Mouse (Mus musculus): ENCODE results near the gene Zdhhc24. TPM values are rescaled to one million over a fixed set of nuclear protein-coding genes. Genes with fewer than 3 reads are reported as not detected.

Zdhhc24 gene
- polyA plus RNA-seq, 1 experiment from 2014 or later = 10.6 TPM

DNA sequence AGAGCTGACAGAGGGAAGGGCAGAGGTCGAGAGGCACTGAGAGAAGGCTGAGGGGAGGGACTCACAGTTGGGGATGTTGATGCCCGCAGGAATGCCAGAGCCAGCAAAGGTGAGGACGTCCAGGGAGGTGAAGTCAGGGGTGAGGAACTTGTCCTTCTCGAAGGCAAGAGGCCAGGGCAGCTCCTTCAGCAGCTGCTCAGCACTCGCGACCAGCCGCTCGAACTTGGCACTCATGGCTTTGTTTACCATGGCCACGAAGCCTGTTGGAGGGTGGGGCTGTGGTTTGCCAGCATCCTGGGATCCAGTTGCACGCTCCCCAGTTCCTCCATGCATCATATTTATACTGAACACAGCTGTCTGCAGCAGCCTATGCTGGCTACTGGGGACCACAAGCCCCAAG is 38.4 kb downstream of the Zdhhc24 start:
- Histone ChIP-seq H3K4me3 (ENCODE audit: low read depth, low read length) (no peak overlapping the region), H3K4me2 (ENCODE audit: low read depth, low read length) (no peak overlapping the region), H3K36me3 (ENCODE audit: control insufficient read depth, insufficient read depth) (peaks cover 44% of the 10 kb centered on the region), H3K9me3 (replicated peaks; ENCODE audit: control insufficient read depth, low read length) (no peaks in the 10 kb centered on the region), H3K27me3 (ENCODE audit: control insufficient read depth, insufficient read depth, low read depth, low read length) (no peaks in the 10 kb centered on the region), H3K9ac (ENCODE audit: low read depth, low read length) (no peak overlapping the region), H3K27ac (ENCODE audit: low read length) (no peak overlapping the region), H3K4me1 (ENCODE audit: control insufficient read depth, low read depth, low read length) (no peaks in the 10 kb centered on the region; the same call in 1 of the 2 replicates)
- no peak for ATAC-seq (ENCODE audit: low read depth)
- WGBS (ENCODE audit: insufficient replicate concordance) = 84% methylated on average over 10 of the region's 10 CpGs

DNA sequence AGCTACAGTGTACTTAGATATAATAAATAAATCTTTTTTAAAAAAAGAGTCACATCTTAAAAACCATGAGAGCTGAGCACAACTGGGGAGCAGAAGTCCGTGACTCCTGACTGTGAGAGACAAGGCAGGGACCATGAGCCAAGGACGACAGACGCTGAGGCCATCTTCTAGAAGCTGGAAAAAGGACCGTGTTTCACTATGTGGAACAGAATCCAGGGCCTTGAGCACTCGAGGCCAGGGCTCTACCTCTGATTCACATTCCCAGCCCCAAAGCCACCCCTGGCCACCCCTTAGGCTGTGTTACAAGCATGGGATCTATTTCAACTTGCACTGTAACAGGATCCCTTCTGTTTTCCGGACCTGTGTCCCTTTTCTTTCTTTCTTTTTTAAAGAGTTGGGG is 41.2 kb downstream of the Zdhhc24 start:
- Histone ChIP-seq H3K9me3 (replicated peaks; ENCODE audit: control insufficient read depth, low read length) (no peaks in the 10 kb centered on the region), H3K36me3 (ENCODE audit: control insufficient read depth, insufficient read depth) (peaks cover 39% of the 10 kb centered on the region), H3K4me1 (ENCODE audit: control insufficient read depth, low read depth, low read length) (no peaks in the 10 kb centered on the region), H3K27ac (ENCODE audit: low read length) (no peak overlapping the region), H3K9ac (ENCODE audit: low read depth, low read length) (no peak overlapping the region), H3K4me3 (ENCODE audit: low read depth, low read length) (no peak overlapping the region), H3K4me2 (ENCODE audit: low read depth, low read length) (no peak overlapping the region), H3K27me3 (ENCODE audit: control insufficient read depth, insufficient read depth, low read depth, low read length) (no peaks in the 10 kb centered on the region)
- 74% methylated on average over 6 of the region's 6 CpGs for WGBS (ENCODE audit: insufficient replicate concordance)
- ATAC-seq (ENCODE audit: low read depth) = no peak

DNA sequence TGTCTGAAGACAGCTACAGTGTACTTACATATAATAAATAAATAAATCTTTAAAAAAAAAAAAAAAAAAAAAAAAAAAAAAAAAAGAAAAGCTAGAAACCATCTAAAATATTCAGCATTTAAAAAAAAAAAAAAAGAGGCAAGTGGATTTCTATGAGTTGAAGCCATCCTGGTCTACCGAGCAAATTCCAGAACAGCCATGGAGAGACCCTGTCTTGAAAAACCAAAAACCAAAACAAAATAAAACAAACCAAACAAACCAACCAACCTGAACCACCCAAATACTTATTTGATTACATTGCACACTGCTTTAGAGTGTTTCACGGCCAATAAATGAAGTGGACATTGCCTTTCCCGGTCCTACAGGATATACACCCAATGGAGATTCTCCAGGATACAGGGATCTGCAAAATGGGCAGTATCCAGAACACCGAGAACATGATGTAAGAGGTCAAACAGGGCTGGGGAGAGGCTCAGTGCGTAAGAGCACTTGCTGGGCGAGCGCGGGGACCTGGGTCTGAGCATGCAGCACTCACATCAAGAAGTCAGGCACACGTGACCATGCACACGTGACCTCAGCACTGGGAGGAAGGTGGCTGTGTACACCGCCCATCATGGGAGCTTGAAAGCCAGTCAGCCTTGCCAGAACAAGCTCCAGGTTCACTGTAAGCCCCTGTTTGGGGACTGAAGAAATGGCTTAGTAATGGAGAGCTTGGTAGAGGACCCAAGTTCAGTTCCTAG is 46.8 kb downstream of the Zdhhc24 start:
- ATAC-seq (ENCODE audit: low read depth) = no peak
- no peak overlapping the region for H3K4me2 ChIP-seq (ENCODE audit: low read depth, low read length)
- no peak overlapping the region for H3K27ac ChIP-seq (ENCODE audit: low read length)
- no peaks in the 10 kb centered on the region for H3K27me3 ChIP-seq (ENCODE audit: control insufficient read depth, insufficient read depth, low read depth, low read length)
- H3K9me3 ChIP-seq (replicated peaks; ENCODE audit: control insufficient read depth, low read length) = no peaks in the 10 kb centered on the region
- H3K4me3 ChIP-seq (ENCODE audit: low read depth, low read length) = no peak overlapping the region
- H3K4me1 ChIP-seq (ENCODE audit: control insufficient read depth, low read depth, low read length) = peaks cover 16% of the 10 kb centered on the region
- peaks cover 14% of the 10 kb centered on the region; the same call in 1 of the 2 replicates for H3K36me3 ChIP-seq (ENCODE audit: control insufficient read depth, insufficient read depth)
- WGBS (ENCODE audit: insufficient replicate concordance) = 87% methylated on average over 11 of the region's 11 CpGs
- H3K9ac ChIP-seq (ENCODE audit: low read depth, low read length) = no peak overlapping the region

GRCm38 (mm10) chr19:4927904-4928531 is 49.5 kb downstream of the Zdhhc24 start, which contains the start of gene Dpp3:
Gene Dpp3 (minus strand): TSS chr19:4928287.
- H3K4me1 ChIP-seq (ENCODE audit: control insufficient read depth, low read depth, low read length) = peaks cover 16% of the 10 kb centered on the region
- H3K27me3 ChIP-seq (ENCODE audit: control insufficient read depth, insufficient read depth, low read depth, low read length) = no peaks in the 10 kb centered on the region
- H3K36me3 ChIP-seq (ENCODE audit: control insufficient read depth, insufficient read depth) = peaks cover under 1% of the 10 kb centered on the region; the same call in 1 of the 2 replicates
- peak; percentile 99 for ATAC-seq (ENCODE audit: low read depth)
- H3K9ac ChIP-seq (ENCODE audit: low read depth, low read length) = peak within 1 kb of the TSS; percentile 61
- H3K4me2 ChIP-seq (ENCODE audit: low read depth, low read length) = peak within 1 kb of the TSS; percentile 81
- H3K27ac ChIP-seq (ENCODE audit: low read length) = peak within 1 kb of the TSS; percentile 21; the same call in 1 of the 2 replicates
- H3K9me3 ChIP-seq (replicated peaks; ENCODE audit: control insufficient read depth, low read length) = no peaks in the 10 kb centered on the region
- under 1% methylated on average over 32 of the region's 32 CpGs for WGBS (ENCODE audit: insufficient replicate concordance)
- H3K4me3 ChIP-seq (ENCODE audit: low read depth, low read length) = peak within 1 kb of the TSS; percentile 82

DNA sequence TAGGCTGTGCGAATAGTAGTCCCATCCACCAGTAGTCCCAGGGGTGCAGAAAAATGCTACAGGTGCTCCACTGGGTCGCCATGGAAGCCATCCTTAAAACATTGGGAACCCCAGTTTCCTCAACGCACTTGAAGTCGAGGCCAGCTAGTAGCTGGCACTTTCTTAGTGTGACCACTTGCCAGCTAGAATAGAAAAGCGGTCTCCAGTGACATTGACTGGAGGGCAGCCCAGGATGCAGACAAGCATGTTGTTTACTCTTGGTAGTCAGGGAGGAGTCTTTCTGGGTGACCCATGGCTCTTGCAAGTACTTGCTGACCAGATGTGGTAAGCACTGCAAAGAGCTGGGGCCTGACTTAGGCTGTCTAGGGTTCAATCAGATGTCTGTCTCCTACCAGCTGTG is 50.3 kb downstream of the Zdhhc24 start:
- ATAC-seq (ENCODE audit: low read depth) = no peak
- H3K27me3 ChIP-seq (ENCODE audit: control insufficient read depth, insufficient read depth, low read depth, low read length) = no peaks in the 10 kb centered on the region
- peak overlapping the region; percentile 60 for H3K9ac ChIP-seq (ENCODE audit: low read depth, low read length)
- H3K27ac ChIP-seq (ENCODE audit: low read length) = no peak overlapping the region
- 60% methylated on average over 5 of the region's 5 CpGs for WGBS (ENCODE audit: insufficient replicate concordance)
- no peaks in the 10 kb centered on the region for H3K36me3 ChIP-seq (ENCODE audit: control insufficient read depth, insufficient read depth)
- peaks cover 16% of the 10 kb centered on the region for H3K4me1 ChIP-seq (ENCODE audit: control insufficient read depth, low read depth, low read length)
- no peaks in the 10 kb centered on the region for H3K9me3 ChIP-seq (replicated peaks; ENCODE audit: control insufficient read depth, low read length)
- H3K4me2 ChIP-seq (ENCODE audit: low read depth, low read length) = peak overlapping the region; percentile 81
- H3K4me3 ChIP-seq (ENCODE audit: low read depth, low read length) = peak overlapping the region; percentile 82; the same call in 1 of the 2 replicates

Other genes with a start within 250 kb of the Zdhhc24 start
- gene Gm960, start 180.0 kb upstream of the Zdhhc24 start, polyA plus RNA-seq (2015; fragmentation: Nextera tagmentation; extraction: Ambion mirVana) = 0.40 and 0.57 TPM in 2 replicates
- gene Sptbn2, start 167.5 kb upstream of the Zdhhc24 start, polyA plus RNA-seq (2015; fragmentation: Nextera tagmentation; extraction: Ambion mirVana) = 0.07 and 0.12 TPM in 2 replicates
- gene Rbm4b, start 122.2 kb upstream of the Zdhhc24 start, polyA plus RNA-seq (2015; fragmentation: Nextera tagmentation; extraction: Ambion mirVana) = 17.6 and 18.3 TPM in 2 replicates
- gene Rbm4, start 84.8 kb upstream of the Zdhhc24 start, polyA plus RNA-seq (2015; fragmentation: Nextera tagmentation; extraction: Ambion mirVana) = 28.3 and 29.2 TPM in 2 replicates
- 11.7 and 13.7 TPM in 2 replicates for gene Gm21992, start 67.1 kb upstream of the Zdhhc24 start, polyA plus RNA-seq (2015; fragmentation: Nextera tagmentation; extraction: Ambion mirVana)
- 39.1 and 41.2 TPM in 2 replicates for gene Rbm14, start 67.0 kb upstream of the Zdhhc24 start, polyA plus RNA-seq (2015; fragmentation: Nextera tagmentation; extraction: Ambion mirVana)
- gene Ccs, start 39.3 kb upstream of the Zdhhc24 start, polyA plus RNA-seq (2015; fragmentation: Nextera tagmentation; extraction: Ambion mirVana) = 55.2 and 57.1 TPM in 2 replicates
- not detected in 2 replicates for gene Ccdc87, start 39.3 kb upstream of the Zdhhc24 start, polyA plus RNA-seq (2015; fragmentation: Nextera tagmentation; extraction: Ambion mirVana)
- gene Ctsf, start 23.5 kb upstream of the Zdhhc24 start, polyA plus RNA-seq (2015; fragmentation: Nextera tagmentation; extraction: Ambion mirVana) = 27.3 and 30.5 TPM in 2 replicates
- 0.65 and 1.3 TPM in 2 replicates for gene Actn3, start 759 bp upstream of the Zdhhc24 start, polyA plus RNA-seq (2015; fragmentation: Nextera tagmentation; extraction: Ambion mirVana)
- 0.95 and 1.2 TPM in 2 replicates for gene Bbs1, start 28.0 kb downstream of the Zdhhc24 start, polyA plus RNA-seq (2015; fragmentation: Nextera tagmentation; extraction: Ambion mirVana)
- 44.1 and 44.2 TPM in 2 replicates for gene Dpp3, start 49.6 kb downstream of the Zdhhc24 start, polyA plus RNA-seq (2015; fragmentation: Nextera tagmentation; extraction: Ambion mirVana)
- gene Peli3, start 64.5 kb downstream of the Zdhhc24 start, polyA plus RNA-seq (2015; fragmentation: Nextera tagmentation; extraction: Ambion mirVana) = 0.29 and 0.31 TPM in 2 replicates
- gene Mrpl11, start 83.5 kb downstream of the Zdhhc24 start, polyA plus RNA-seq (2015; fragmentation: Nextera tagmentation; extraction: Ambion mirVana) = 36.8 and 38.0 TPM in 2 replicates
- gene Npas4, start 111.6 kb downstream of the Zdhhc24 start, polyA plus RNA-seq (2015; fragmentation: Nextera tagmentation; extraction: Ambion mirVana) = not detected in 2 replicates
- 0.82 and 1.6 TPM in 2 replicates for gene Slc29a2, start 145.2 kb downstream of the Zdhhc24 start, polyA plus RNA-seq (2015; fragmentation: Nextera tagmentation; extraction: Ambion mirVana)
- 8.6 and 9.1 TPM in 2 replicates for gene B4gat1, start 160.2 kb downstream of the Zdhhc24 start, polyA plus RNA-seq (2015; fragmentation: Nextera tagmentation; extraction: Ambion mirVana)
- gene AC124502.3, start 160.2 kb downstream of the Zdhhc24 start, polyA plus RNA-seq (2015; fragmentation: Nextera tagmentation; extraction: Ambion mirVana) = 0.58 TPM in 1 of 2 replicates, not detected in the other
- 21.0 and 22.2 TPM in 2 replicates for gene Brms1, start 162.7 kb downstream of the Zdhhc24 start, polyA plus RNA-seq (2015; fragmentation: Nextera tagmentation; extraction: Ambion mirVana)
- 0.13 and 0.35 TPM in 2 replicates for gene Rin1, start 171.8 kb downstream of the Zdhhc24 start, polyA plus RNA-seq (2015; fragmentation: Nextera tagmentation; extraction: Ambion mirVana)
- 2.4 and 3.7 TPM in 2 replicates for gene Cd248, start 189.4 kb downstream of the Zdhhc24 start, polyA plus RNA-seq (2015; fragmentation: Nextera tagmentation; extraction: Ambion mirVana)
- 0.33 and 0.52 TPM in 2 replicates for gene Tmem151a, start 206.9 kb downstream of the Zdhhc24 start, polyA plus RNA-seq (2015; fragmentation: Nextera tagmentation; extraction: Ambion mirVana)
- 51.2 and 53.1 TPM in 2 replicates for gene Yif1a, start 209.9 kb downstream of the Zdhhc24 start, polyA plus RNA-seq (2015; fragmentation: Nextera tagmentation; extraction: Ambion mirVana)
- 0.40 and 0.46 TPM in 2 replicates for gene Cnih2, start 219.9 kb downstream of the Zdhhc24 start, polyA plus RNA-seq (2015; fragmentation: Nextera tagmentation; extraction: Ambion mirVana)
- 79.2 and 88.7 TPM in 2 replicates for gene Rab1b, start 228.4 kb downstream of the Zdhhc24 start, polyA plus RNA-seq (2015; fragmentation: Nextera tagmentation; extraction: Ambion mirVana)
- gene Klc2, start 239.9 kb downstream of the Zdhhc24 start, polyA plus RNA-seq (2015; fragmentation: Nextera tagmentation; extraction: Ambion mirVana) = 1.5 and 1.9 TPM in 2 replicates

Measured in liver, embryonic 16.5 days (tissue).